Mouse (Mus musculus) intestine, embryonic 14.5 days (tissue): Measurements from ENCODE around the gene Gm826. TPM values are rescaled to one million over a fixed set of nuclear protein-coding genes. Genes with fewer than 3 reads are reported as not detected.

ENCODE experiments used
- ATAC-seq: fragments of 200-750 bp; cut with Nextera tagmentation; replicated peaks from 2 replicates; pipeline ENCODE4 v1.8.0; 2017; ENCODE audit warnings: low read depth, moderate number of reproducible peaks, moderate TSS enrichment, moderate library complexity; ENCODE audit not compliant: low FRiP score, low TSS enrichment
- DNase-seq: peaks from one replicate; pipeline ENCODE4 v3.0.0-alpha.2; 2018; ENCODE audit warnings: low spot score
- H3K27ac ChIP-seq: fragments of 300-500 bp; sonication (generic); 2 replicates; pipeline ENCODE4 v1.5.1; 2014; ENCODE audit warnings: low read depth, mild to moderate bottlenecking, control low read depth
- H3K27me3 ChIP-seq: fragments of 300-500 bp; sonication (generic); replicated peaks from 2 replicates; pipeline ENCODE4 v1.6.1; 2014; ENCODE audit warnings: low read length, control low read depth; ENCODE audit not compliant: control insufficient read depth, insufficient read depth
- H3K36me3 ChIP-seq: fragments of 300-500 bp; sonication (generic); 2 replicates; pipeline ENCODE4 v1.6.1; 2014; ENCODE audit warnings: low read length, control low read depth; ENCODE audit not compliant: control insufficient read depth, insufficient read depth
- H3K4me1 ChIP-seq: fragments of 300-500 bp; sonication (generic); replicated peaks from 2 replicates; pipeline ENCODE4 v1.6.1; 2014; ENCODE audit warnings: low read length, control low read depth, mixed read lengths; ENCODE audit not compliant: control insufficient read depth, insufficient read depth
- H3K4me2 ChIP-seq: fragments of 300-500 bp; sonication (generic); 2 replicates; pipeline ENCODE4 v1.6.1; 2014; ENCODE audit warnings: low read length
- H3K4me3 ChIP-seq: fragments of 300-500 bp; sonication (generic); 2 replicates; pipeline ENCODE4 v1.5.1; 2014; ENCODE audit warnings: low read depth, low read length, control low read depth, mixed read lengths
- H3K9ac ChIP-seq: fragments of 300-500 bp; sonication (generic); 2 replicates; pipeline ENCODE4 v1.6.1; 2014; ENCODE audit warnings: mild to moderate bottlenecking, low read length
- H3K9me3 ChIP-seq: fragments of 300-500 bp; sonication (generic); 2 replicates; pipeline ENCODE4 v1.6.1; 2016; ENCODE audit warnings: low read length, control low read depth; ENCODE audit not compliant: control insufficient read depth
- WGBS: fragments of 180-500 bp; shearing (Covaris S2); extraction: QIAGEN DNeasy Blood & Tissue Kit; methylation state at CpG from one replicate; pipeline ENCODE4 v1.1.7; 2014; 5-methylcytosine and 5-hydroxymethylcytosine counted together
- polyA plus RNA-seq: library from polyadenylated mRNA; unstranded; fragments of >200 nt; fragmentation: Nextera tagmentation; extraction: Ambion mirVana; gene quantifications from 2 replicates; pipeline ENCODE4 v1.2.1, GENCODE M21; 2014

Gm826 gene
- polyA plus RNA-seq, 1 experiment from 2014 or later = 3.0 TPM

DNA sequence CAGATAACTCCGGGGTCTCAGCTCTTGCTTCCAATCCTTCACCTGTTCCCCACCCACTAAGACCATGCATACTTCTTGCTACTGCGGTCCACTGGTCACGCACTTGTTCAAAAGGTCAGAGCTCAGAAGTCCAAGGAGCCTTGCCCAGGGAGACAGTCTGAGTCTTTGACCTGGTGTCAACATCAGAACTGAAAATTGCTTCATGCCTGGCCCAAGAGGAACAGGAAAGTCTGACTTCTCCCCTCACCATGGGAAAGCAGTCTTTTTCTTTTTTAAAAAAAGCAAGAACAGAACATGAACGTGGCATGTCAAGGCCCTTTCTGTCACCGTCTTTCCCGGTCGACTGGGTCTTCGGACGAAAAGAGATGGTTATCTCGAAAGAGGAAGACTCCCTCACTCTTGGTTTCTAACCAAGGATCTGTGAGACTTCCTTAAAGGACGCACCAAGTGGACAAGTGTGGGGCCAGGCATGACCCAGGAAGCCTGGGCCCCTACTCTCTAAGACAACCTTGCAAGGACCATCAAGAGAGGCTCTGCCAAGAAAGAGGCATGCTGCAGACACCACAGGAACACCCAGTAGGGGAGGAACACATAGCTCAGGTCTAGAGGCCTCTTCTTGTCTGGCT is 66.0 kb downstream of the Gm826 start:
- H3K4me3 ChIP-seq = no peak overlapping the region
- H3K9me3 ChIP-seq = no peaks in the 10 kb centered on the region
- H3K9ac ChIP-seq = no peak overlapping the region
- no peak overlapping the region for H3K4me2 ChIP-seq
- no peak overlapping the region for H3K27ac ChIP-seq
- no peaks in the 10 kb centered on the region for H3K27me3 ChIP-seq
- no peaks in the 10 kb centered on the region for H3K36me3 ChIP-seq
- no peak for ATAC-seq
- no peaks in the 10 kb centered on the region for H3K4me1 ChIP-seq
- DNase-seq = no peak
- WGBS = 91% methylated on average over 11 of the region's 11 CpGs

DNA sequence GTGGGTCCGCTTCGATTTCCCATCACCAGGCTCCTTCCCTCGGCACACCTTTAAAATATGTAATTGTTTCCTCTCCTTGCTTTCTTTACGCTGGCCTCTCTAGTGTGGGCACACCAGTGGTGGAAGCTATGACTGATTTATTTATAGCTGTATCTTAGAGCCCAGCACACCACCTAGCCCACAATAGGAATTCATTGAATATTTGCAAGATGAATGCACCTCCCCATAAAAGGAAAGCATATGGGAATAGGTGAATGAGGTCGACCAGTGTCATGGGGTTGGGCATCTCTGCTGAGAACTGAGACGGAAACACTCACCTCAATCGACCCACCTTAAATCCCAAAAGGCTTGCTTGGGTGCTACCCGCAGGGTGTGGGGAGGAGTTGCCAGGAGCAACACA is 70.1 kb downstream of the Gm826 start:
- H3K27ac ChIP-seq = no peak overlapping the region
- no peak for DNase-seq
- no peak overlapping the region for H3K4me3 ChIP-seq
- no peaks in the 10 kb centered on the region for H3K9me3 ChIP-seq
- 84% methylated on average over 8 of the region's 8 CpGs for WGBS
- no peak overlapping the region for H3K4me2 ChIP-seq
- no peaks in the 10 kb centered on the region for H3K27me3 ChIP-seq
- no peaks in the 10 kb centered on the region for H3K36me3 ChIP-seq
- H3K4me1 ChIP-seq = no peaks in the 10 kb centered on the region
- ATAC-seq = no peak
- no peak overlapping the region for H3K9ac ChIP-seq

- DNase-seq (no peak), ATAC-seq (no peak)
- Histone ChIP-seq H3K4me3 (no peak overlapping the region), H3K9me3 (no peaks in the 10 kb centered on the region), H3K4me2 (no peak overlapping the region), H3K36me3 (no peaks in the 10 kb centered on the region), H3K9ac (no peak overlapping the region), H3K4me1 (no peaks in the 10 kb centered on the region), H3K27me3 (no peaks in the 10 kb centered on the region), H3K27ac (no peak overlapping the region)
- WGBS = 73% methylated on average over 3 of the region's 3 CpGs
These were observed 72.4 kb downstream of the Gm826 start for GRCm38 (mm10) chr2:160261538-160261937.

Other genes with a start within 250 kb of the Gm826 start
- gene Mafb, start 32.9 kb upstream of the Gm826 start, polyA plus RNA-seq = 2.2 and 3.5 TPM in 2 replicates